Mouse (Mus musculus) liver, embryonic 16.5 days (tissue): Measurements from ENCODE around the gene Slc22a21. TPM values are rescaled to one million over a fixed set of nuclear protein-coding genes. Genes with fewer than 3 reads are reported as not detected.

Source experiments
- ATAC-seq: fragments of 200-750 bp; cut with Nextera tagmentation; 2 replicates; pipeline ENCODE4 v1.8.0; 2017; ENCODE audit warnings: low read depth, mild to moderate bottlenecking, moderate number of reproducible peaks, moderate library complexity
- H3K27ac ChIP-seq: fragments of 300-500 bp; sonication (generic); 2 replicates; pipeline ENCODE4 v1.5.1; 2014; ENCODE audit warnings: mild to moderate bottlenecking, low read length
- H3K27me3 ChIP-seq: fragments of 300-500 bp; sonication (generic); 2 replicates; pipeline ENCODE4 v1.6.1; 2014; ENCODE audit warnings: low read depth, low read length, mixed read lengths; ENCODE audit not compliant: control insufficient read depth, insufficient read depth
- H3K36me3 ChIP-seq: fragments of 300-500 bp; sonication (generic); 2 replicates; pipeline ENCODE4 v1.6.1; 2014; ENCODE audit warnings: mild to moderate bottlenecking; ENCODE audit not compliant: control insufficient read depth, insufficient read depth
- H3K4me1 ChIP-seq: fragments of 300-500 bp; sonication (generic); 2 replicates; pipeline ENCODE4 v1.6.1; 2014; ENCODE audit warnings: low read depth, low read length, mixed read lengths; ENCODE audit not compliant: control insufficient read depth
- H3K4me2 ChIP-seq: fragments of 300-500 bp; sonication (generic); 2 replicates; pipeline ENCODE4 v1.6.1; 2014; ENCODE audit warnings: low read depth, low read length, mixed read lengths
- H3K4me3 ChIP-seq: fragments of 300-500 bp; sonication (generic); 2 replicates; pipeline ENCODE4 v1.5.1; 2014; ENCODE audit warnings: low read depth, mild to moderate bottlenecking, low read length
- H3K9ac ChIP-seq: fragments of 300-500 bp; sonication (generic); 2 replicates; pipeline ENCODE4 v1.6.1; 2014; ENCODE audit warnings: low read depth, low read length
- H3K9me3 ChIP-seq: fragments of 300-500 bp; sonication (generic); replicated peaks from 2 replicates; pipeline ENCODE4 v1.6.1; 2016; ENCODE audit warnings: low read length; ENCODE audit not compliant: control insufficient read depth
- WGBS: fragments of 180-500 bp; shearing (Covaris S2); extraction: QIAGEN DNeasy Blood & Tissue Kit; methylation state at CpG from one replicate; pipeline ENCODE4 v1.1.7; 2014; ENCODE audit not compliant: insufficient replicate concordance; 5-methylcytosine and 5-hydroxymethylcytosine counted together
- polyA plus RNA-seq: library from polyadenylated mRNA; unstranded; fragments of >200 nt; fragmentation: Nextera tagmentation; extraction: Ambion mirVana; gene quantifications from 2 replicates; pipeline ENCODE4 v1.2.1, GENCODE M21; 2015

Gene Slc22a21
- polyA plus RNA-seq, 1 experiment from 2014 or later = 0.92 TPM

DNA sequence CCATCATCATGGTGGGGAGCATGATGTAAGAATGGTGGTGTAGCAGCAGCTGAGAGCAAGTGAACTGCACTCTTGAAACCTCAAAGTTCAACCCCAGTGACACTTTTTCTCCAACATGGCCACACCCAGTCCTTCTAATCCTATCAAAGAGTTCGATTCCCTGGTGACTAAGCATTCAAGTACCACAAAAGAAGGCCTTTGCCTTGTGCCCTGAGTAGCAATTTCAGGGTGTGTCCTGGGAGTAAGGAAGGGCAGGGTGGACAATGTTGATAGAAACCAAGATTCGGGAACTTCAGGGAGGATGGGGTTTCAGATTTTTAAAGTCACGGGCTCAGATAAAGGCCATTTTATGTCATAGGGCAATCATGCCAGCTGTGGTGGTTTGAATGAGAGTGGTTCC, 50.4 kb downstream of the Slc22a21 start:
- H3K9ac ChIP-seq = no peak overlapping the region
- ATAC-seq = no peak
- H3K4me3 ChIP-seq = no peak overlapping the region
- H3K4me1 ChIP-seq = no peaks in the 10 kb centered on the region
- H3K9me3 ChIP-seq = no peaks in the 10 kb centered on the region
- 55% methylated on average over 3 of the region's 3 CpGs for WGBS
- no peaks in the 10 kb centered on the region for H3K27me3 ChIP-seq
- no peak overlapping the region for H3K4me2 ChIP-seq
- H3K27ac ChIP-seq = no peak overlapping the region
- H3K36me3 ChIP-seq = no peaks in the 10 kb centered on the region

DNA sequence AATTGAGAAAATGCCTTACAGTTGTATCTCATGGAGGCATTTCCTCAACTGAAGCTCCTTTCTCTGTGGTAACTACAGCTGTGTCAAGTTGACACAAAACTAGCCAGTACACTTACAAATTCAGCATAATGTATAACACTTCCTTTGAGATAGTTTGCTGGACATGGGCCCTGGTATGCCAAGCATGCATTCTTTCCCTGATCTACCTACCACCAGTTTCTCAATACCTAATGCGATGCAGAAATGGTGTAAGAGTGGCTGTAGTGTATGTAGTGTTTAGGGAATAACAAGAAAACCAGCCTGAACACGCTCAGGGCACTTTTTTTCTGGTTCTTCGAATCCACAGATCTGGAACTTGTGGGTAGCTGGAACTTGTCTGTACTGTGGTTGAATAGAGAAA, 51.5 kb downstream of the Slc22a21 start:
- Histone ChIP-seq H3K4me3 (no peak overlapping the region), H3K4me2 (no peak overlapping the region), H3K36me3 (no peaks in the 10 kb centered on the region), H3K27me3 (no peaks in the 10 kb centered on the region), H3K4me1 (no peaks in the 10 kb centered on the region), H3K9me3 (no peaks in the 10 kb centered on the region), H3K9ac (no peak overlapping the region), H3K27ac (no peak overlapping the region)
- no peak for ATAC-seq
- WGBS = 49% methylated on average over 3 of the region's 3 CpGs

DNA sequence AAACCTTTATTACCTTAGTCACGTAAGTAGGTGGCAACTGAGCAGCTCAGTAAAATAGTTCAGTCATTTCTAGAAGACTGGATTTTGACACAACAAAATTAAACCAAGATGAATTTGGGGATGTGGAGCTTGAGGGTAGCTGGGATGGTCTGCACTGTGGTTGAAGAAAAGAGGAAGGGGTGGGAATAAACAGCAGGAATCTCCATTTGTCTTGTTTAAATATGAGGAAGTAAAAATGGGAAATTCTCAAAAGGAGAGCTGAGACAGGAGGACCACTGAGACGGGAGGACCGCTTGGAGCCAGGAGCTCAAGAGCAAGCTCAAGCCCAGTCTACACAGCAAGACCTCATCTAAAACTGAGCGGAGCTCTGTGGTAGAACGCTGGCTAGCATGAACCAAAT, 53.8 kb downstream of the Slc22a21 start:
- Histone ChIP-seq H3K9me3 (no peaks in the 10 kb centered on the region), H3K27ac (no peak overlapping the region), H3K4me1 (no peaks in the 10 kb centered on the region), H3K9ac (no peak overlapping the region), H3K27me3 (no peaks in the 10 kb centered on the region), H3K4me3 (no peak overlapping the region), H3K36me3 (no peaks in the 10 kb centered on the region), H3K4me2 (no peak overlapping the region)
- no peak for ATAC-seq
- 61% methylated on average over 5 of the region's 5 CpGs for WGBS

DNA sequence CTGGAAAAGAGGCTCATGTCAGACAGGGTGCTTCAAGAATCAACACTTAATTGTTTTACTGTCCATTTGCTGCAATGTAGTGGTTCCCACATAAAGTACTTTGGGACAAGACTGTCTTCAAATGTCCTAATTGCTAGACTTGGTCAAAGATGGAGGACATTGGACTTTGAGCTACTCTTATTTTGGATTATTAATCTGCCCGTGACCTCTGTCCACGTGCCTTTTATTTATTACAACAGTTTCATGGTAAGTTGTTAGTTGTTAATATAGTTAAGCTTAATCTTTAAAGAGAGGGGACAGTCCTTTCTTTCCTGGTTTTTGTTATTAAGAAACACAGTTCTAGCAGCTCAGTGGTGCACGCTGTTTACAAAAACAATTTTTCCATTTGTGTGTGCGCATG, 61.3 kb downstream of the Slc22a21 start:
- no peaks in the 10 kb centered on the region for H3K27me3 ChIP-seq
- no peak overlapping the region for H3K27ac ChIP-seq
- 79% methylated on average over 4 of the region's 4 CpGs for WGBS
- H3K4me3 ChIP-seq = no peak overlapping the region
- H3K4me2 ChIP-seq = no peak overlapping the region
- H3K4me1 ChIP-seq = no peaks in the 10 kb centered on the region
- H3K36me3 ChIP-seq = no peaks in the 10 kb centered on the region
- ATAC-seq = no peak
- H3K9ac ChIP-seq = no peak overlapping the region
- no peaks in the 10 kb centered on the region for H3K9me3 ChIP-seq

DNA sequence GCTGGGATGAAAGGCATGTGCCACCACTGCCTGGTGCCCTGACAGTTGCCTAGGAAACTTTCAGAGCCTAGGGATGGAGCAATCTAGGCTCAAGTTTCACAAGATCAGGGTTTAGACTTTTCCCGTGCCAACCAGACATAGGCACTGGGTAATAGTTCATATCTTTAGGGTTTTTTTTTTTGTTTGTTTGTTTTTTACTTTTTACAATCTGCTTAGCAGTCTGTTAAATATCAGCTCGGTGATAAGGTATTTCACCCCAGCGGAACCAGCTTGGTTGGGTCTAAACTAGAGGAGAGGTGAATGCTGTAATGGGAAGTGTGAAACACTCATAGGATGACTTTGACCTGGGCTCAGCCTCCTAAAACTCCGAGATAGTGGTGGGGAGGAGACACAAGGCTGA, 69.1 kb downstream of the Slc22a21 start:
- H3K4me3 ChIP-seq = no peak overlapping the region
- H3K36me3 ChIP-seq = no peaks in the 10 kb centered on the region
- H3K9ac ChIP-seq = no peak overlapping the region
- no peaks in the 10 kb centered on the region for H3K27me3 ChIP-seq
- H3K27ac ChIP-seq = no peak overlapping the region
- no peaks in the 10 kb centered on the region for H3K4me1 ChIP-seq
- no peaks in the 10 kb centered on the region for H3K9me3 ChIP-seq
- 56% methylated on average over 4 of the region's 4 CpGs for WGBS
- no peak overlapping the region for H3K4me2 ChIP-seq
- ATAC-seq = no peak

DNA sequence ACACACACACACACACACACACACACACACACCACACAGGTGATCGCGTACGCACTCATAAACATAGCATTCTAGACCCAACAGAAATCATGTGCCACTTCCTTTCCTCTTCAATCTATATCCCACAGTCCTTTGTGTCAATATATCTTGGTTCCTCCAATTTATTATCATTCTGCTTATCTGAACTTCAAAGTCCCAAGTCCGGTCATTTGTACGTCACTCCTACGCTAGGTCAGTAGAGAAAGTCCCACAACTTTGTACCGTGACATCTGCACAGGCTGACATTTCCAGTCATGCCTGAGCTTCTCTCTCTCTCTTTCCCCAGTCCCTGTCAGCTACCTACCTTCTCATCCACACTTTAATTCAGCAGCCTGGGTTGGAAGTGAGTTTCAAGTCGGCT, 71.4 kb downstream of the Slc22a21 start:
- no peak overlapping the region for H3K9ac ChIP-seq
- no peak overlapping the region for H3K4me2 ChIP-seq
- H3K27me3 ChIP-seq = no peaks in the 10 kb centered on the region
- no peak for ATAC-seq
- no peak overlapping the region for H3K4me3 ChIP-seq
- no peak overlapping the region for H3K27ac ChIP-seq
- no peaks in the 10 kb centered on the region for H3K9me3 ChIP-seq
- no peaks in the 10 kb centered on the region for H3K36me3 ChIP-seq
- 64% methylated on average over 8 of the region's 8 CpGs for WGBS
- H3K4me1 ChIP-seq = no peaks in the 10 kb centered on the region

DNA sequence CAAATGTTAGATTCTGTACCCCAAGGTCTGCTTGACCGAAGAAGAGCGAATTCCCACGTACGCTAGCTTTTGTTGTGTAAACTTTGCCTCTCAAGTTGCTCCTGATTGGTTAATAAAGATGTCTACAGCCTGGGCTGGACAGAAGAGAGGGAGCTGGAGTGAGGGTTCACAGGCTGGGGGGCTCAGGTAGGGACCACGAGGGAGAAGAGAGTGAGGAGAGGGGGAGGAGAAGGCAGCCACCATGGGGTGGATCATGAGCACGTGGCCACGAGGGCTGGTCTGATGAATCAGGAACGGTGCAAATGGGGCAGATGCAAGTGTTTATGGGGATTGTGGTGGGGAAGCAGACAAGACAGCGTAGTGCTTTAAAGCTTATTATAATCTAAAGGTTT, 75.6 kb downstream of the Slc22a21 start:
- Histone ChIP-seq H3K27ac (no peak overlapping the region), H3K4me1 (no peaks in the 10 kb centered on the region), H3K27me3 (no peaks in the 10 kb centered on the region), H3K9ac (no peak overlapping the region), H3K4me3 (no peak overlapping the region), H3K9me3 (no peaks in the 10 kb centered on the region), H3K36me3 (no peaks in the 10 kb centered on the region), H3K4me2 (no peak overlapping the region)
- 0 out of 2 replicates have a peak, but pooled peaks have one; percentile 13 for ATAC-seq
- 59% methylated on average over 9 of the region's 9 CpGs for WGBS

DNA sequence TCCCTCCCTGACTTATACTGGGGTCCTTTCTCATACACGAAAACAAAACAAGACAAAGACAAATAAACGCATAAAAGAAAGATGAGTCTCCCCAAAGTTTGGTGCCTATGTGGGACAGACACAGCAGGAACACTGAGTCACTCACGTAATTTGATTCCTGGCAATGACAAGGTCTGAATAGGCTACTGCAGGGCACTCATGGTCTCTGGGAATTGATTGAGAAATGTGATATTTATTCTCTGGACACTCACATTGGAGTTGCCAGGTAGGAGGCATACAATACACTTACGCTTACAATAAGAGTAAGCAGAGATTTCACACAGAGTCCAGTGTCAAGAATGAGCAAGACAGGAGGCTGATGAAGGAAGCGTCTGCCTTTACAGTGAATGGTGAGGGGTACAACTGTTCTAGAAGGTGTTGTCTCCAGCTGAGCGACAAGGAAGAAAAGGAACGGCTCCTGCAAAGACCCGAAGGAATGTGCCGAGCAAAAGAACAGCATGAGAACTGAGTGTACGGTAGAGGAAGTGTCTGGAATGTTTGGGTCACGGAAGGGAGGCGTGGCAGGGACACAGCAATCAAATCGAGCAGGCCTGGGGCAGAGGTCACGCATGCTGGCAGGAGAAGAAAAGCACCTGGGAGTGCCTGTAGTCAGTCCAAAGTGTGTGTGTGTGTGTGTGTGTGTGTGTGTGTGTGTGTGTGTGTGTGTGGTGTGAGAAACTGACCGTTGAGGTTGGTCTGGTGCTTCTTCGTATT, 76.2 kb downstream of the Slc22a21 start:
- Histone ChIP-seq H3K9me3 (no peaks in the 10 kb centered on the region), H3K4me3 (no peak overlapping the region), H3K27me3 (no peaks in the 10 kb centered on the region), H3K4me2 (no peak overlapping the region), H3K36me3 (no peaks in the 10 kb centered on the region), H3K4me1 (no peaks in the 10 kb centered on the region), H3K9ac (no peak overlapping the region), H3K27ac (0 out of 2 replicates have a peak overlapping the region, but pooled peaks have one; percentile 4)
- ATAC-seq = peak; percentile 86
- 47% methylated on average over 16 of the region's 16 CpGs for WGBS

DNA sequence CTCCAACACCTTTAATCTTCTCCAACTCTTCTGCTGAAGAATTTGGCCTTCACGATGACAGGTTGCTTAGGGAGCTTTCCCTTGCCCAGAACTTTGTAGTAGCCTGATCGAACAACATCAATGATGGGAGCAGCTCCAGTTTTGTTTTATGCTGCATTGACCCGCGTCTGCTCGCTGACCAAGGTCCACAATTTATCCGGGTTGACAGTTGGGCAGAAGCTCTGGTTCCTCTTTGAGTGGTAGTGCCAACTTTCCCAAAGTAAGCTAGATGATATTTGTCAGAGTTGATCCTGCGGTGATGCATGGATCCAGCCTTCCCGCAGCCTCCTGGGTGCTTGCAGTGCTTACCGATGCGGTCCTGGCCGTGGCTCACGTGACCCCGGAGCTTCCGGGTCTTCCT, 77.4 kb downstream of the Slc22a21 start:
- Histone ChIP-seq H3K36me3 (no peaks in the 10 kb centered on the region), H3K27ac (no peak overlapping the region), H3K9ac (no peak overlapping the region), H3K9me3 (no peaks in the 10 kb centered on the region), H3K4me1 (no peaks in the 10 kb centered on the region), H3K4me3 (no peak overlapping the region), H3K27me3 (no peaks in the 10 kb centered on the region), H3K4me2 (no peak overlapping the region)
- ATAC-seq = no peak
- 76% methylated on average over 14 of the region's 14 CpGs for WGBS
